Mouse (Mus musculus) lung, adult 2 months (tissue): Measurements from ENCODE around the gene Cenpx. TPM values are rescaled to one million over a fixed set of nuclear protein-coding genes. Genes with fewer than 3 reads are reported as not detected.

ENCODE experiments used
- DNase-seq: peaks from one replicate; pipeline ENCODE4 v3.0.0; 2022
- H3K4me1 ChIP-seq: fragments of 200-500 bp; 2 replicates; pipeline ENCODE4 v1.6.1; 2011; ENCODE audit warnings: low read length; ENCODE audit not compliant: control insufficient read depth, insufficient read depth
- H3K4me3 ChIP-seq: fragments of 200-500 bp; replicated peaks from 2 replicates; pipeline ENCODE3; 2011; ENCODE audit warnings: low read depth, mild to moderate bottlenecking, control low read depth, low read length; ENCODE audit errors: extremely low read depth
- CTCF ChIP-seq: fragments of 200-500 bp; IDR thresholded peaks from 2 replicates; pipeline ENCODE4 v1.5.1; 2011; ENCODE audit warnings: mild to moderate bottlenecking, low read length, control low read depth; ENCODE audit not compliant: insufficient read depth
- POLR2A ChIP-seq: fragments of 200-500 bp; IDR thresholded peaks from 2 replicates; pipeline ENCODE4 v1.6.1; 2011; ENCODE audit warnings: low read depth, mild to moderate bottlenecking, control low read depth, low read length, borderline replicate concordance; ENCODE audit errors: extremely low read depth
- WGBS: fragments of 180-500 bp; shearing (Covaris S2); methylation state at CpG from one replicate; pipeline ENCODE4 v1.1.7; 2018; 5-methylcytosine and 5-hydroxymethylcytosine counted together
- polyA plus RNA-seq: library from polyadenylated mRNA; depleted of rRNA; stranded (reverse); fragments of >200 nt; gene quantifications from 2 replicates; pipeline ENCODE4 v1.2.3, GENCODE M21; 2012

Gene Cenpx
- polyA plus RNA-seq, 1 experiment, result 68.0 TPM

DNA sequence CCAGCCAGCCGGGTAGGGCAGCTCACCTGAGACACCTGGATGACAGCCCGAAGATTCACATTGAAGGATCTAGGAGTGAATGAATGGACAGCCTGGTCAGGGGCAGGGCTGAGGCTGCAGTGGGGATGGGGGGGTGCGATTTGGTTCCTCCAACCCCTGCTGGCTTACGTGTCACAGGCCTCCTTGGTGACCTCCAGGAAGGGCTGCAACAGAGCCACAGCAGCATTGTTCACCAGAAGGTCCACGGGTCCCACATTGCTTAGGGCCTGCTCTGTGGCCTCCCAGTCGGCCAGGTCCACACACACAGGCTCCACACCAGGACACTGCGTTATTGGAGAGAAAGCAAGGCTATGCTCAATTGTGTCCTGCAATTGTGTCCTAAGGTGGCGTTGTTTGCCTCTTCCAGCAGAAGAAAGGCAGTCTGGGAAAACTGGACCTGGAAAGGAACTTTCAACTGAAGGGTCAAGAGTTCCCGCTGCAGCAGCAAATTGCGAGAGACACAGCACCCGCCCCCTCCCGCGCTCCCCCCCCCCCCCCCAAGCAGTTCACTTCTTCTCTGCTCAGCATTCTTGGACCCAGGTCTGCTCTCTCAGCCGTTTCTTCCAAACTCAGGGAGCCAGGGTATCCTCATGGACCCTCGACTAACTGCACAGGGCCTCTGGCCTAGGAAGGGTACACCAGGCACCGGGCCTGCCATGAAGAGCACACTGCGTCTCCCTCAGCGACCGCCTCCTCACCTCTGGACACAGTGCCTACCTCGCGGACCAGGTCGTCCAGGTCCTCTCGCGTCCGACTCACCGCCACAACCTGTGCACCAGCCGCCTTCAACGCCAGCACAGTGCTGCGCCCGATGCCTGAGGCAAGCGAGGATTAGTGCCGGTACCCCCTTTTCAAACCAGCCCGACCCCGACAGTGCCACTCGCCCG lies 13.0 kb upstream of the Cenpx start:
- DNase-seq, result peak; percentile 46
- WGBS, result 20% methylated on average over 36 of the region's 36 CpGs
- H3K4me1 ChIP-seq, result peaks cover 9% of the 10 kb centered on the region

GRCm38 (mm10) chr11:120723509-120723908 lies 10.0 kb upstream of the Cenpx start:
- peak; percentile 26 for DNase-seq
- 75% methylated on average over 7 of the region's 7 CpGs for WGBS

More for the DNA sequence above, 13.0 kb upstream of the Cenpx start:
- peak overlapping the region; percentile 89 for H3K4me3 ChIP-seq
- TF ChIP-seq CTCF, result no peak
- TF ChIP-seq POLR2A, result peak; percentile 44; the same call in 1 of the 2 replicates

GRCm38 (mm10) chr11:120722761-120723382 lies 9.3 kb upstream of the Cenpx start:
- peaks cover 12% of the 10 kb centered on the region for H3K4me1 ChIP-seq
- WGBS, result 74% methylated on average over 11 of the region's 11 CpGs
- H3K4me3 ChIP-seq, result peak overlapping the region; percentile 2
- peak; percentile 46 for DNase-seq
- TF ChIP-seq CTCF, result no peak
- TF ChIP-seq POLR2A, result peak; percentile 4; the same call in 1 of the 2 replicates

More at GRCm38 (mm10) chr11:120723509-120723908, 10.0 kb upstream of the Cenpx start:
- peak; percentile 8; the same call in 1 of the 2 replicates for TF ChIP-seq POLR2A
- TF ChIP-seq CTCF, result no peak
- Histone ChIP-seq H3K4me1 (peaks cover 12% of the 10 kb centered on the region), H3K4me3 (no peak overlapping the region)

GRCm38 (mm10) chr11:120722067-120722630 lies 8.6 kb upstream of the Cenpx start:
- TF ChIP-seq CTCF, result no peak
- no peak; the same call in 1 of the 2 replicates for TF ChIP-seq POLR2A
- peak; percentile 33 for DNase-seq
- H3K4me1 ChIP-seq, result peaks cover 12% of the 10 kb centered on the region
- 16% methylated on average over 21 of the region's 21 CpGs for WGBS
- H3K4me3 ChIP-seq, result peak overlapping the region; percentile 47

DNA sequence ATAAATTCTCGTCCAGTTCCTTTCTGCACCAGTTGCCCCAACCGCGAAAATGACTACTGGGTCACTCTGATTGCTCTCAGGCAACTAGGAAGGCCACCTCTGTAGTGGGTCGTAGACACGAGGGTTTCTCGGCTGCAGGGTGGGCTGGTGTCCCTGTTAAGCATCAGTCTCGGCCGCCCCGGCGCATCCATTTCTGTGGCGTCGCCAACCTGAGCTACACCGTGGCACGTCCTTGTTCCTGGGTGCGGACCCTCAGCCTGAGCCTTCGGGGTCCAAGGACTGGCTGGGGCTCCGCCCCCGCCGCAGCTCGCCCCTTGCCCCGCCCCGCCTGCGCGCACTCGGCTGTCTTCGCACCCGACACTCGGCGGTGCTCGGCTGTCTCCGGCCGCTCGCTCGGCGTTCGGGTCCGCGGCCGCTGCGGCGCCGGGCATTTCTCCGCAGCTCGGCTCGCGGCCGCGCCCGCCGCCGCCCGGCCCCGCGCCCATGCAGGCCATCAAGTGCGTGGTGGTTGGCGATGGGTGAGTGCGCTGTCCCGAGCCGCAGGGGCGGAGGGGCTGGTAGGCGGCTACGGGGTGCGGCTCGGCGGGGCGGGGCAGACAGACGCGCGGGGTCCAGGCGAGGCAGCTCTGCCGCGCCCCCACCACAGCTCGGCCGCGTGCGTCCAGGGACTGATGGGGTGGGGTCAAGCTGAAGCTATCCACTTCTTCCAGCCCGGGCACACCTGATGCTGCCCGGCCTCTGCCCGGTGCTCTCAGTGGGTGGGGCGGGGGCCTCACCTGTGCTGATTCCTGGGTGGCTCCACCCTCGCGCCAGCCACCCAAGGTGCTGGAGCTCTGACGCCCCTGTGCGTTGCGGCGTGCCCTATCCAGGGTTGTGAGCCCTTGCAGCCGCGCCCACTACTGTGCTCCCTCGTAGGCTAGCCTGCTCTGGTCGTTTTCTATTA lies 7.9 kb upstream of the Cenpx start, which contains the start of gene Rac3:
TSS of gene Rac3 (plus strand) at position 347 of the 943 bp plus-strand sequence.
- under 1% methylated on average over 90 of the region's 90 CpGs for WGBS
- Histone ChIP-seq H3K4me3 (peak within 1 kb of the TSS; percentile 47), H3K4me1 (peaks cover 11% of the 10 kb centered on the region)
- DNase-seq, result peak; percentile 67
- TF ChIP-seq POLR2A (no peak), CTCF (no peak)

DNA sequence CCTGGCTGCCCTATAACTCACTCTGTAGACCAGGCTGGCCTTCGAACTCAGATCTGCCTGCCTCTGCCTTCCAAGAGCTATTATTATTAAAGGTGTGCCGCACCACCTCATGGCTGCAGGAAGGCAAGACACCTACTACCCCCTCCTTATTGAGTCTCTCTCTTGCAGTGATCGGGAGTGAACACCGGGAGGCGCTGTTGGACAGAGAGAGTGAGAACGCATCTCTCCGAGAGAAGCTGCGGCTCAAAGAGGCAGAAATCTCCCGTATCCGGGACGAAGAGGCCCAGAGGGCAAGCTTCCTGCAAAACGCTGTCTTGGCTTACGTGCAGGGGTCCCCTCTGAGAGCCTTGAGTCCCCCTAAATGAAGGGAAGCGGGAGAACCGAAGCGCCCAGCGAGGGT lies 6.9 kb upstream of the Cenpx start:
- Histone ChIP-seq H3K4me3 (no peak overlapping the region), H3K4me1 (peaks cover 9% of the 10 kb centered on the region)
- DNase-seq, result peak; percentile 91
- 12% methylated on average over 17 of the region's 17 CpGs for WGBS
- peak; percentile 97 for TF ChIP-seq CTCF
- no peak for TF ChIP-seq POLR2A

DNA sequence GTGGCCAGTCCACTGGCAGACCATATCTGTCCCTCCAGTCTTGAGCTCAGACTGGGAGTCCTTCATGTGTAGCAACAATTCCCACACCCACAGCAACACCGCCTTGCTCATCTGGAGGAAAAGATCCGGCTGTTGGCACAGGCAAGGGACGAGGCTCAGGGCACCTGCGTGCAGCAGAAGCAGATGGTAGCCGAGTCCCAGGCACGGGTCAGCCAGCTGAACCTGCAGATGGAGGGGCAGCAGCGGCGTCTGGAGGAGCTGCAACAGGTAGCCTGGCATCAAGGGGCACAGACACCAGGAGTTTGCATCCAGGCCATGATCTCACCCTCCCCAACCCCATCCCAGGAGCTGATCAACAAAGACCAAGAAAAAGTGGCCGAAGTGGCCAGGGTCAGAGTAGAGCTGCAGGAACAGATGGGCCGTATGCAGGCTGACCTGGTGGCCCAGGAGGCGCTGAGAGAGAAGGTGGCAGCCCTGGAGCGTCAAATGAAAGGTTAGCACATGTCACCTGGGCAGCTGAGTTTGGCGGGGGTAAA lies 6.4 kb upstream of the Cenpx start:
- H3K4me1 ChIP-seq, result peaks cover 9% of the 10 kb centered on the region
- TF ChIP-seq POLR2A, result 0 out of 2 replicates have a peak, but pooled peaks have one; percentile 17
- TF ChIP-seq CTCF, result no peak
- peak; percentile 17 for DNase-seq
- WGBS, result 87% methylated on average over 13 of the region's 13 CpGs
- H3K4me3 ChIP-seq, result no peak overlapping the region

GRCm38 (mm10) chr11:120719242-120719641 lies 5.7 kb upstream of the Cenpx start:
- TF ChIP-seq POLR2A (no peak; the same call in 1 of the 2 replicates), CTCF (no peak)
- peaks cover 11% of the 10 kb centered on the region for H3K4me1 ChIP-seq
- no peak for DNase-seq
- H3K4me3 ChIP-seq, result no peak overlapping the region
- 90% methylated on average over 9 of the region's 9 CpGs for WGBS
